Mouse (Mus musculus) thymus, postnatal 36 days (tissue): ENCODE results near the gene Ranbp3.
A peak's percentile ranks its signal among the peaks of the same experiment; 100 is the strongest.

Source experiments
- DNase-seq, 2 experiments: peaks; one replicate each; pipeline ENCODE4 v3.0.0; 2022; ENCODE audit warnings: mixed read lengths in 2 of 2

Gene Ranbp3

GRCm38 (mm10) chr17:56681791-56682190, 8.7 kb downstream of the Ranbp3 start:
- DNase-seq, result no peak

GRCm38 (mm10) chr17:56682880-56683279, 9.8 kb downstream of the Ranbp3 start:
- no peak for DNase-seq

GRCm38 (mm10) chr17:56683546-56684140, 10.5 kb downstream of the Ranbp3 start:
- DNase-seq, result peak; percentile 45 to 60

- DNase-seq, result no peak
Measured at GRCm38 (mm10) chr17:56684649-56685048, 11.6 kb downstream of the Ranbp3 start.

GRCm38 (mm10) chr17:56686801-56687200, 13.7 kb downstream of the Ranbp3 start:
- no peak for DNase-seq

GRCm38 (mm10) chr17:56688045-56688444, 15.0 kb downstream of the Ranbp3 start:
- DNase-seq, result no peak

- no peak for DNase-seq
Measured at GRCm38 (mm10) chr17:56688689-56689088, 15.6 kb downstream of the Ranbp3 start.

GRCm38 (mm10) chr17:56693395-56693794, 20.3 kb downstream of the Ranbp3 start:
- no peak for DNase-seq

GRCm38 (mm10) chr17:56693851-56694310, 20.8 kb downstream of the Ranbp3 start:
- no peak for DNase-seq

- no peak for DNase-seq
Measured at GRCm38 (mm10) chr17:56700451-56700850, 27.4 kb downstream of the Ranbp3 start.

- no peak for DNase-seq
Measured at GRCm38 (mm10) chr17:56703038-56703437, 29.9 kb downstream of the Ranbp3 start.

GRCm38 (mm10) chr17:56706515-56706914, 33.4 kb downstream of the Ranbp3 start:
- no peak for DNase-seq

GRCm38 (mm10) chr17:56708692-56709091, 35.6 kb downstream of the Ranbp3 start:
- DNase-seq, result no peak

GRCm38 (mm10) chr17:56709708-56710107, 36.6 kb downstream of the Ranbp3 start:
- no peak for DNase-seq

GRCm38 (mm10) chr17:56715360-56715759, 42.3 kb downstream of the Ranbp3 start:
- DNase-seq, result peak in 1 of 2 experiments; percentile 41

GRCm38 (mm10) chr17:56715914-56716654, 43.0 kb downstream of the Ranbp3 start:
- no peak for DNase-seq

GRCm38 (mm10) chr17:56716655-56717362, 43.7 kb downstream of the Ranbp3 start:
- DNase-seq, result peak; percentile 97

- DNase-seq, result peak; percentile 90 to 93
Measured at GRCm38 (mm10) chr17:56717363-56718058, 44.4 kb downstream of the Ranbp3 start, which contains the start of the genes Ndufa11 and Vmac. Ndufa11 (plus strand) TSS chr17:56717767. Vmac (minus strand) TSS chr17:56718022.

- DNase-seq, result no peak
Measured at GRCm38 (mm10) chr17:56722441-56722840, 49.3 kb downstream of the Ranbp3 start.

- DNase-seq, result no peak
Measured at GRCm38 (mm10) chr17:56723419-56724161, 50.5 kb downstream of the Ranbp3 start.

GRCm38 (mm10) chr17:56727029-56727649, 54.0 kb downstream of the Ranbp3 start:
- no peak for DNase-seq

GRCm38 (mm10) chr17:56727659-56728058, 54.6 kb downstream of the Ranbp3 start:
- no peak for DNase-seq
